Mouse (Mus musculus) kidney, adult 11 months (tissue): ENCODE results near the gene Spata17.

ENCODE experiments used
- DNase-seq: peaks from one replicate; pipeline ENCODE4 v3.0.0; 2022

Spata17 gene

DNA sequence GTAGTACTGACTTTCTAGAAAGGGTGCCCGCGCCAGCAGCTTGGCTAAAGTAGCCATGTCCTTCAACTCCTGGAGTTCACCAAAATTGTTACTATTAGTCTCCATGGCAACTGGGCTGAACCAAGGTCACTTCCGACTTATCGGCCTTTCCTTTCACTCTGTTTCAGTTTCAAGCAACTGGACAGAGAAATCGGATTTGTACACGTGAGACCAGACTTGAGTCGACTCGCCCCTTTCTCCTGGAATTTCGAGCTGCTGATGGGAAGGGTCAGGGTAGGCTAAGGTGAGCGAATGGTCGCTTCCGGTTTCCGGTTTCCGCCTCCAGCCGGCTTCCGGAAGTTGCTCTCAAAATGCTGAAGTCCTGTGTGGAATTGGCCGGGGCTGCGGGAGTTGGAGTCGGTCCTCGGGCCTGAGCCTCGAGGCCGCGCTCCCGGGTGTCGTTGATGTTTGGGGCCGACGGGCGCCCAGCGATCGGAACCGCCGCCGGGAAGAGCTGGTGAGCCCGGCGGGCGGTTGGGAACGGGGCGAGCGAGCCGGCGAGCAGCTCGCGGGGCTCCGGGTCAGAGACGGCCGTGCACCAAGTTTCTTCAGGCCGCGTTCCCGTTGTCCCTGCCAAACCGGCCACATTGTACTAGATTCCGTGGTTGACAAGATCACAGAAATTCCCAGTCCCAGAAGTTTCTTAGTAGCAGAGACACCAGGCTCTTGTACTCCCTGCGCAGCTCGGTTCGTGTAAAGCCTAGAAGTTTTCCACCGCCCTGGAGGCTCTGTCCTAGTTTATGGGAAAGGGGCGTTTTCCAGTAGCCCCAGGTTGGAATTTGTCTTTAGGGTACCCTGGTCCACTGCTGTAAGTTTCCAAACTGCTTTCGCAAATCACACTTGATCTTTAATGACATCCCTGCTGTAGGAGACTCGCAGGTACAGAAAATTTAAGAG lies at the start of gene Spata17, which contains the start of gene Gpatch2:
Gene Spata17 (minus strand): TSS at position 285 of the 936 bp plus-strand sequence.
Gene Gpatch2 (plus strand): TSS at position 328 of the 936 bp plus-strand sequence.
- DNase-seq, result peak; percentile 82

DNA sequence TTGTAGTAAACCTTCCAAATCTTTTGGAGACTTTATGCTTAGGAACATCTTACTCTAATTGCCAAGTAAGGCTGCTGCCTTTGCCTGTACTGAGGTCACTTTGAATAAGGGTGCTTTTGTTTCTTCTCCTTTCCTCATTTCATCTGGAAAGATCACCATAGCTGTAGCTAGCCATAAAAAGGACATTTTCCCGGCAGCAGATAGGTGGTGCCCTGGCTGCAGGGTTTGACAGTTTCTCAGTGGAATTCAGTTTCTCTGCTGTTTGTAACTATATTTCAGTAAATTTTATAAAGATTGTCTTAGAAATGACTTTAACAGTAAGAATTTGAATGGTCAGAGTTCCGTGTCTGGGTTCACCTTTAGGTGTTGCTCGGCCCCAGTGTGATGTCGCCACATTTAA lies 43.5 kb upstream of the Spata17 start:
- DNase-seq, result no peak

DNA sequence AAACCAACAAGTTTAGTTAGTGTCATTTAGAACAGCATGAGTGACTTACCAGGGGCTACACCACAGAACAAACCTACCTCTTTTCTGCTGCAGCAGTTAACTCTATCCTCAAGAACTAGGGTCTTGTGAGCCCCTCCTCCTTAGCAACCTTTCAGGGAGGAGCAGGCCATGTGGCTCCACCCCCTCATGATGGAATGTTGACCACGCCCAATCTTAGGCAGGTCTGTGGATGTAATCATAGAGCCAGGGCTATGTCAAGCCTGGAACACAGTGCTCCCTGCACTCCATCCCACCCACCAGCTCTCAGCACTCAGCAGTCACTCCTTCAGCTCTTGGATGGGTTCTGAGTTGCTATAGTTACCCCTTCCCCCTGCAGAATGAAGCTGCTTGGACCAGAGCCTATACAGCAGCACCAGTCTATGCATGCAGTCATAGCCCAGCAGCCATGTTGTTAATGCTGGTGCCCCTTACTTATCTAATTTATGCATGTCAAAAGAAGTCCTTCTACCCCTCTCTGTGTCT lies 35.5 kb upstream of the Spata17 start:
- no peak for DNase-seq

DNA sequence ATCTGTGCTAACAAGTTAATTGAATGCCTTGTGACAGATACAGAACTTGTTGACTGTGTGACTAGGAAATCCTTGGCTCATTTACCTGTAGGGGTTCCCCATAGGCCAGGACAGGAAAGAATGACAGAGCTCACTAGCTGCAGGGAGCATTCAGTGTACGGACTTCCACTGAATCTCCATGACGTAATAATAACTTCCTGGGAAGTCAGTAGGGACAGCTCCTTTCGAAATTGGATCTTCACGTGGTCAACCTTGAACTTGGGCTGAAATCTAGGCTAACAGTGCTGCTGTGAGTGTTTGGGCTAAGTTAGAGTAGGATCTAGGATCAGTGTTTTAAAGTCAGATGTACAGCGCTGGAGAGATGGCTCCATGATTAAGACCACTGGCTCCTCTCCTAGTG lies 29.5 kb upstream of the Spata17 start:
- DNase-seq, result no peak

DNA sequence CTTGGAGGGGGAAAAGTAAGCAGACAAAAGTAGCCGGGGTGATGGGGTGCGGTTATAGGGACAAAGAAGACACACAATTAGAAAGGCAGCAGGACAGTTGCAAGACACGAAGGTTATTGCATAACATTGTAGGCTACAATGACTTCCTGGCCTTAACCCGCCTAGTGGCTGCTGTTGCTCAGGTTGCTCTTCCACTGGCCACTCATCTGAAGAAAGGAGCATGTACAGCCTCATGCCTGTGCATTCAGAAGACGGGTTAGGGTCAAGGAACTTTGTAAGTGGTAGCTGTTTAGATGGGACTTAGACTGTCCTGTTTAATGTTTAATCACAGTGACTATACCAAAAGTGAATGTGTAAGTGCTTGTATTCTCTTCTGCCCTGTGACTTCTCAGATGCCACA lies 26.1 kb upstream of the Spata17 start:
- DNase-seq, result peak; percentile 24

DNA sequence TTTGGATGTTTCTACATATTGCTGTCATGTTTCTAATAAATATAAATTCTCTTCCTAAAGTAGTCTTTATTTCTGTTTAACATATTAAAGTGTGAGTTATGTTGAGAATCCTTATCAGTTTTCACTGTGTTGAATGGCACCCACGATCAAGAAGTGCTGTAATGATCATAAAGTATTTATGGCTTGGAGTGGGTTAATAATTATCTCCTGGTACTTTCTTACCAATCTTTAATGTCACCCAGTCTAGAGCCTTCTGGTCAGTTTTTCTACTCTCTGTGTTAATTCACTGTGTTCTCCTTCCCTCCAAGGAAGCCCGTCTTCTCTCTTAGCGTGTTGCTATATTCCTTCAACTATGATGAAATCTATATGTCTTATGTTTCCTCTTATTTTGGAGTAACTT lies 25.0 kb upstream of the Spata17 start:
- DNase-seq, result no peak

DNA sequence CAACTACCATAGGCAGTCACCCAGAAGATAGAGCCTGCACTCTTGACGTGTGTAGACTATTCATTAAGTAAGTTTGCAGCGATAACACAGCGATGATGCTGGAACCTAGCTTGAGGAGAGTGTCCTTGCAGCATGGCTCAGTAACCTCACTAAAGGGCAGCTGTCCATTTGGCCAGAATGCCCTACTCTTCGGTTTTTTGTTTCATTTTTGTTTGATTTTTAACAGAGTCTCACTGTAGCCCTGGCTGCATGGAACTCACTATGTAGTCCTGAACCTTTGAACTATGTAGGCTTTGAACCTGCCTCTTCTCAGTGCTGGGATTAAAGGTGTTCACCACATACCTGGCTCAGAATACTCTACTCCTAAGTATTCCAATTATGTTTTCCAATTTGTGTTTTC lies 22.8 kb upstream of the Spata17 start:
- peak; percentile 41 for DNase-seq

DNA sequence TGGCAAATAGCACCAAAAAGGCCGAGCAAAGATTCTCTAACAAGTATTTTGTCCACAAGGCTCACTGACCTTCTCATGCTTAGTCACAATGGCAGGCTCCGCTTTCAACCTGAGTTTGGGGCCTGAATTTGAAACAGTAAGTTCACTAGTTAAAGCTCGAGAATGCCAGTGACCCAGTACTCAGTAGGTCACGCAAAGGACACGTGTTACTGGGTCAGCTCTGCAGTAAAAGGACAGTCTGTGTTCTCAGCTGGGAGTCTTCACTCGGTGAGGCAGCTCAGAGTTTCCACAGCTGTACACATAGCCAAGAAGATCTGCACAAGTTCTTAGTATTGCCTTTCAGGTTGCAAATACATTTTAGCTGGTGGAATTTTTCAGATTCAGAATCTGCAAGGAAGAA lies 21.0 kb upstream of the Spata17 start:
- no peak for DNase-seq

DNA sequence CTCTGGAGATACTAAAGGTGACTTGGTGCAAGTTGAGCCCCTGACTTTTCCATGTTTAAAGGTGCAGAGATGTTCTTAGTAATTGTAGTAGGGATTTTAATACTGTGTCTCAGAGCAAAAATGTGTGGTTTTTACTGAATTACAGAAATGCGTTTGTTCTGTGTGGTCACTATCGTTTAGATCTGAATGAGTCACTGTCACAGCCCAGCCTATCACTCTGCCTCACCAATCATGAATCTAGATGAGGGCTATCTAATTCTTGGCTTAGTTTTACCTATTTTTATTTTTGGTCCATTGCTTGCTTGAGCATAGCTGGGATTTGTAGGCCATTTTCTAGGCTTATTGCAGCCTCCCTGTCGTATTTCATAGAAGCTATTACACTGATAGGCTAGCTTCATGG lies 19.9 kb upstream of the Spata17 start:
- no peak for DNase-seq

DNA sequence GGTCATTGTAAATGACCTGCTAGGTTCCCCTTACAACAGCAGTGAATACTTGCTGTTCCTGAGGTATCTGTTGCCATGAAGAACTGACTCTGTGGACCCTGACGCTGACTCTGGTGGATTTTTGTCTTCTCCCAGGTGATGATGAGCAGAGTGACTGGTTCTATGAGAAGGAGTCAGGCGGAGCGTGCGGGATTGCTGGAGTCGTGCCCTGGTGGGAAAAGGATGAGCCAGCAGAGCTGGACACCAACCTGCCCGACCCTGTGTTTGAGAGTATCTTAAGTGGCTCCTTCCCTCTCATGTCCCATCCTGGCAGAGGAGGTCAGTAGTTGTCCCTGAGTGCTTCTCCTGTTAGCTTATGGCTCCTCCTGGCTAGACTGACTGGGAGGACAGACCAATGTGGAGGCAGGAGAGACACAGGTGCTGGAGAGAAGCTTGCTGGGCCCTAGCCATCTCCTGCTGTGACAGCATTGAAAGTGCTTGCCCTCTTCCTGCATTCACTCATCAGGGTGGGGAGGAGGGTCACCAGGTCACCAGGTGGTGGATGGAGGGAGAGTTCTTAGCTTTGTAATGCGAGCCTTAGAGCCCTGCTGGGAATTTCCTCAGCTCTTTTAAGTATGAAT lies 17.8 kb upstream of the Spata17 start:
- DNase-seq, result no peak

DNA sequence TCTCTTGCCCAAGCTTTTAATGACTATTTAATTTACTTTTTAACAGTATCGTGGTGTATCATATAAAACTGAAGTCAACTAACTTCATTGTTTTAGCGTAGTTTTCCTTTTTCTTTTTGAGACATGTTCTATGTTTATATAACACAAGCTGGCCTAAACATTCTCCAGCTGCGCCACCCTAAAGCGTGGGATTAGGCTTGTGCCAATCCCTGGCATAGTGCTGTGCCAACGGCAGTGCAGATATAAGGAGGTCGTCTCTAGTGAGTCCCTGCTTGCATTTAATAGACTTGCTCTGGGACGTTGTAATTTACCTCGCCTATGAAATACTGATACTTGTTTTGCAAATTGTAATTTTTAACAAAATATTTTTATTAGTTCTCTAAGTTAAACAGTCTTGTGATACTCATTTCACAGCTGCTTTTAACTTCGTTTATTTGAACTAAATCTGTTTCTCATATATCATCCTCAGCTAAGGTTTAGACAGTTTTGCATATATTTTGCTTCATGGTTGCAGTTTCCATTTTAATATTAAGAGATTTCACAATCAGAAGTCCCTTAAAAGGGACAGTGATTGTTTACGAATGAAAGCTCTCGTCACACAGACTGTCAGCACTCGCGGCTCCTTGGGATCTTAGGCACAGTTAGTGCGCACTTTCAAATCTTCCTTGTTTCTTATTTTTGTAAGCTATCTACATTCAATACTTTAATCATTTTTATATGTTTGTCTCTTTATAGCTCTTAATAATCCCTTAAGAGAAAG lies 17.1 kb upstream of the Spata17 start:
- DNase-seq, result no peak

DNA sequence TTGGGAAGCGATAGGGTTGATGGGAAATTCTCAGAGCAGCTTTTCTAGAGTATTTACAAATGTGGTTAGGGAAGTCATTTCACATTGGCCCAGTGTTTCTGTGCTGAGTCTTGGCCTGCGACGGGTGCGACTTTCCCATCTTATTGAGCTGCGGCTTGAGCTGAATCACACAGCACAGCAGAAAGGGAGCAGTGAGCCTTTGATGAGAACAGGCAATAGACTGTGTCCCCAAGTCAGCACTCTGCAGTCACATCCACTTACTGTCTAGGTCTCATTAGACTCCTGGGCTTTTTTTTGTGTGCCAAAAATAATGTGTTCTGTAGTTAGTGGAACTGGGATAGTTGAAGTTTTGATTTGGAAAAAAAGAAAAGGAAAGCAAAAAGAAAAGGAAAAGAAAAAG lies 15.0 kb upstream of the Spata17 start:
- DNase-seq, result no peak

DNA sequence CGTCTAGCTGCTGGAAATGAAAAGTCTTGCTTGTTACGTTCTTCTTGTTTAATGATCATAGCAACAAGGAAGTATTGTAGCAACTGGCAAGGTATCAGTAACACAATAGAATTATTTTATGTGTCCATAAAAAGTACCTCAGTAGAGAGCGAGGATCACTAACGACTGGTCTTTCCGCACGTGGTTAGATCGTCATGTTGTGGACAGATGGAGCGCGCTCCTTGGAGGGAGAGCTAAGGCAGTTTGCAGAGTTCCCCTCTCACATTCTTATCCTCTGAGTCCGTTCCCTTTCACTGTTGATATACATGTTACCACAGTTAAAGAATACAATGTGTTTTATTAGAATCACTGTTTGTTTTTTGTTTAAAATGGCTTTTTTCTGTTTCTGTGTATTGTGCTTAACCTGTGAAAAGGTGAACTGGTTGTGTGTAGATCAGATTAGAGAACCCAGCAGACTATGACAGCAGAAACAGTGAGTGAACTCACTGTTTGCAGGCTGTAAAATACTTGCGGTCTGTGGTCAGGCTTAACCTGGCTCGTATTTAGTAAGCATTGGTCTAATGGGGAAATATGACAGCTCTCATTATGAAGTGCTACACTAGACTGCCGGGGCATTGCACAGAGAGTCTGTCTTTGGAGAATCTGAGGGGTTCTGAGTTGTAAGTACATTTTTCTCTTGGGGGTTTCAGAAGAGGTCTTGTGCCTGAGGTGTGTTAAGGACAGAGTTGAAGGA lies 13.3 kb upstream of the Spata17 start:
- DNase-seq, result no peak

DNA sequence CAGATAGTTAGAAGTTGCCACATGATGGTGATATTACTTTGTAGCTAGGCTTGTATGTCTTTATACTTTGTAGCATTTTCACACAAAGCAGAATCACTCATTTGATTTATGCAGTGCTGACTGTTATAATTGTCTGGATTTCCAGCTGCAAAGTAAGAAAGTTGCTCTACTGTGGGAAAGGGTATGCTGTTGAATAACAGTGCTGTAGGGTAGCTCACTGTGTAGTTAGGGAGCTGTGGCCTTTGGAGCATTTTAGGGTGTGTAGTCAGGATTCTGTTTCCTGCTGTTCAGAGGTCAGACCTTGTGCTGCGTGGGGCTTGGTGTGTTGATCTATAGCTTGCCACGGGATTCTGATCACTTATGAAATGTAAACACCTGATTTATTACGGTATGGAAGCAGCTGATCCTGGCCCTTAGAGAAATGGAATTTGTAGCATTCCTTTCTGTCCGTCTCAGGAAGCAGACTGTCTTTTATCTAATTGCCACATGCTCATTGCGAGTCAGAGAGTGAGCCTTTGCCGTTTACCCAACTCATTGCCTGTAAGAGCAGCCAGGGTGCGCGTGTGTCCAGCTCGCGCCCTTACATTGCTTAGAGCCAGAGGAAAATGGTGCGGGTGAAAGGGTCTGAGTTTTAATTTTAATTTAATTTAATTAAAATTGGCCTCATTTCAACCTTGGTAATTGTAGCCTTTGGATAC lies 11.2 kb upstream of the Spata17 start:
- no peak for DNase-seq

DNA sequence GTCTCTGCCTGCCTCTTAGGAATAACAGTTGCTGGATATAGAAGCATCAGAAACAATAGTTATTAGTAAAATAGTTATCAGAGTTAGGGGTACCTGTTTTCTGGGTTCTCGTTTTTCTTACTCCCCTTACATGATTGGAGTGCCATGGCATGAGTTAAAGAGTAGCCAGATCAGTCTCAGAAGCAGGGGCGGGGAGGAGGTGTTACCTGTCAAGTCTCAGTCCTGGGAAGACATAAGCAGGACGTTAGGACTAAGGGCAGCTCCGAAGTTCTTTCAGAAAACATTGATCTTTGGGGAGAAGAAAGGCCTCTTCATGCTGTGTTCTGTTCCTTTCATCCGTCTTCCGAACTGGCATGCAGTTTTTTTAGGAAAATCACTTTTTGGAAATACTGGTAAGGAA lies 5.5 kb upstream of the Spata17 start:
- DNase-seq, result no peak

DNA sequence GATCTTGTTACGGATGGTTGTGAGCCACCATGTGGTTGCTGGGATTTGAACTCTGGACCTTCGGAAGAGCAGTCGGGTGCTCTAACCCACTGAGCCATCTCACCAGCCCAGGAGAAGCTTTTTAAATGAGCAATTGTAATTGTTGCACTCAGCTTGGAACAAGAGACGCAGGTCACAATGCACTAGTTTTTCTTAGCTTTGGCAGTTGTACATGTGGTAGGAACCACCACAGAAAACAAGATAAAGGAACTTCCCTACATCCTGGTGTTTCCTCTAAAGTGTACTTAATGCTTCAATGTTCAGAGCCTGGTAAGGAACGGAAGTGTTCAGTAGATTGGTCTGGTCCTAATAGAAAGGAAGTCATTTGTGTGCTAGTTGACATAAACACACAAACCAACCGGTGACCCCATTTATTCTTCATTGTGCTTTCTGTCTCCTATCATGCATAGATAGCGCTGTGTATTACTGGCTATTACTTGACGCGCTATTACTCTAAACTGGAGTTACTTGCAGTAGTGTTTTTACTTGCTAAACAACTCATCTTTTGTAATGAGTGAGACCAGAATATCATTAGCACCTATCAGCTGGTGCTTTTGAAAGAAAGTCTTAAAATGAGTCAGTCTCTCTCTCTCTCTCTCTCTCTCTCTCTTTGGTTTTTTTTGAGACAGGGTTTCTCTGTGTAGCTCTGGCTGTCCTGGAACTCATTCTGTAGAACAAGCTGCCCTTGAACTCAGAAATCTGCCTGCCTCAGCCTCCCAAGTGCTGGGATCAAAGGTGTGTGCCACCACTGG lies 1.6 kb upstream of the Spata17 start:
- no peak for DNase-seq

DNA sequence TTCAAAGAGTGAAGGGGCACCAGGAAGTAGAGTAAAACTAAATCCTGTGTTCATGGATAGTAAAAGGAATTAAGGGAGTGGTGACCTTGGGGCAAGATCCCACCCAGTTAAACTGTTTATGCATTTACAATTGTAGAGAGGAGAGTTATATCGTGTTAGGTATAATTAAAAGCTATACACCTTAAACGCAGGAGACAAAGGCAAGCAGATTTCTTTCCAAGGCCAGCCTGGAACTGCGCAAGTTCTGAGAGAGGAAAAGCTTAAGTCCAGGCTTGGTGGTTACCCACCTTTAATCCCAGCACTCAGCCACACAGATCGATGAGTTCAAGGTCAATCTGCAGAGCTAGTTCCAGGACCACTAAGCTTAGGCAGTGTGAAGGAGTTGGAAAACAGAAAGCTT lies 4.5 kb downstream of the Spata17 start:
- no peak for DNase-seq

DNA sequence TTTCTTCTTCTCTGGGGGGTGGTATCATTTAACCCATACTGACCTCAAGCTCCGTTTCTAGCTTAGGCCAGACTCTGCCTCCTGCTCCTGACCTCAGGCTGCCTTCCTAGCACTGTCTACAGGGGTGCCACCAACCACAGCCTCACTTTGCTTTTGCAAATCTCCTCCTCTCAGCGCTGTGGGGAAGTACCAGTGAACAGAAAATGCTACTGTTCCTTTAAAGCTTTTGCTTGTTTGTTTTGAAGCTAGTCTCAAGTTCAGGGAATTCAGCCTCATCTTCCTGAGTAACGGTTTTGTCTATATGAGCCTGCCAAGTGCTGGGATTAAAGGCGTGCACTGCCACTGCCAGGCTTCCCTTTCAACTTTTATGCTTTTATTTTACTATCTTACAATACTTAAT lies 5.8 kb downstream of the Spata17 start:
- DNase-seq, result no peak

DNA sequence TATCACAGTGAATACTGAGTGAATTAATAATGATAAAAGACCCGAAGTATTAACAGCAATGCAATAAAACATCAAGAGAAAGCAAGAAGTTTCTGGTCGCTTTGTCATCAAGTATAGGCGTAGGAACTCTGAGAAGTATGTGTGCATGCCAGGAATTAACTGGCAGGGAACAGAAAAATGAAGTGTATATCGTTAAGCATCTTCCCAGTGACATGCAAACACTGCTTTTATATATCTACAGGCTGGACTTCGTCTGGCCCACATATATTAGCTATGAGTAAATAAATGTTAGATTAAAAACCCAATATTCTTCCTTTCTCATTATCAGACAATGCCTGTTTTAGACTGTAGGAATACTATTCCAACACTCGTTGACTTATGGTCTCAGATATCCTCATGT lies 9.8 kb downstream of the Spata17 start:
- no peak for DNase-seq

DNA sequence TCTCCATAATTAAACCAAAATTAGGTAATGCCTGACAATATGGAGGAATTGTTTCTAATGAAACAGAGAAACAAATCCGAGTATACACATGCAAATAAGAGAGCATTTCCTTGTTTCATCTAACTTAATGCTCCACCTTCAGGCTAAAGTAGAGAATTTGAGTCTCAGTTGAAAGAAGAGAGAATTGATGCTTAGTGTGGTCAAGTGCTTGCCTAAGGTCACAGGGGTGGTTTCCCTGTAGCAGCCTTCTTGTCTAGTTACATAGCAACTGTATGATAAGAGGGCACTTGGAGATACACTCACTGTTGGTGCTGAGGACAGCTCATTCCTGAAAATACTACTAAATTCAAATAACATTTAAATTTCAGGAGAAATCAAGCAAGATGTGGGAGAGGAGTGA lies 36.7 kb downstream of the Spata17 start:
- no peak for DNase-seq

DNA sequence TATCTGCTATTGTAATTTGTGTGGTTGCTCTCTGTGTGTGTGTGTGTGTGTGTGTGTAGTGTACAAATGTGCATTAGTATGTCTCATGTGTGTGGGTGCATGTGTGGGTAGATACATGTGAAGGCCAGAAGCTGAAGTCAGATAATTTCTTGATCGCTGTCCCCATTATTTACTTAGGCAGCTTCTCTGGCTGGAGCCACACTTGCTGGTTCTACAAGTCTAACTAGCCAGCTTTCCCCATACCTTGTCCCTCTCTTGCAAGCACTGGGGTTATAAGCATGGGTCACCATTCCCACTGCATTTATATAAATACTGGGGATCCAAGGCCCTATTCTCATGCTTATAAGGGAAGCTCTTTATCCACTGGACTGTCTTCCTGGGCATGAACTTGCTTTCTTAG lies 39.3 kb downstream of the Spata17 start:
- no peak for DNase-seq
